Mouse (Mus musculus) liver, postnatal 0 days (tissue): ENCODE data around the gene Gpr55. TPM values are rescaled to one million over a fixed set of nuclear protein-coding genes. Genes with fewer than 3 reads are reported as not detected.

Experiments
- ATAC-seq: fragments of 200-750 bp; cut with Nextera tagmentation; 2 replicates; pipeline ENCODE4 v1.8.0; 2017; ENCODE audit warnings: mild to moderate bottlenecking, moderate library complexity
- DNase-seq: peaks from one replicate; pipeline ENCODE4 v3.0.0-alpha.2; 2016
- H3K27ac ChIP-seq: fragments of 300-500 bp; sonication (generic); 2 replicates; pipeline ENCODE4 v1.5.1; 2014; ENCODE audit warnings: antibody characterized with exemption, moderate library complexity, mild to moderate bottlenecking, low read depth
- H3K27me3 ChIP-seq: fragments of 300-500 bp; sonication (generic); 2 replicates; pipeline ENCODE4 v1.6.1; 2014; ENCODE audit warnings: low read length, control low read depth, mixed read lengths; ENCODE audit not compliant: insufficient read depth
- H3K36me3 ChIP-seq: fragments of 300-500 bp; sonication (generic); replicated peaks from 2 replicates; pipeline ENCODE4 v1.6.1; 2014; ENCODE audit warnings: mild to moderate bottlenecking, control low read depth, low read length, moderate library complexity, mixed read lengths; ENCODE audit not compliant: insufficient read depth
- H3K4me1 ChIP-seq: fragments of 300-500 bp; sonication (generic); 2 replicates; pipeline ENCODE4 v1.6.1; 2014; ENCODE audit warnings: antibody characterized with exemption, mild to moderate bottlenecking, control low read depth; ENCODE audit not compliant: insufficient read depth
- H3K4me2 ChIP-seq: fragments of 300-500 bp; sonication (generic); 2 replicates; pipeline ENCODE4 v1.6.1; 2014; ENCODE audit warnings: low read depth, mild to moderate bottlenecking, low read length, moderate library complexity, mixed read lengths
- H3K4me3 ChIP-seq: fragments of 300-500 bp; sonication (generic); 2 replicates; pipeline ENCODE4 v1.5.1; 2014; ENCODE audit warnings: low read depth, low read length
- H3K9ac ChIP-seq: fragments of 300-500 bp; sonication (generic); replicated peaks from 2 replicates; pipeline ENCODE4 v1.6.1; 2014; ENCODE audit warnings: mild to moderate bottlenecking, moderate library complexity
- H3K9me3 ChIP-seq: fragments of 300-500 bp; sonication (generic); 2 replicates; pipeline ENCODE4 v1.6.1; 2016; ENCODE audit warnings: mild to moderate bottlenecking, control low read depth, low read length, mixed read lengths
- CTCF ChIP-seq: sonication (generic); IDR thresholded peaks from 2 replicates; pipeline ENCODE4 v1.5.1; 2016; ENCODE audit warnings: antibody characterized with exemption, low read depth
- EP300 ChIP-seq: IDR thresholded peaks from 2 replicates; pipeline ENCODE4 v1.6.1; 2016; ENCODE audit warnings: antibody characterized with exemption, low read depth, mild to moderate bottlenecking
- WGBS: fragments of 180-500 bp; shearing (Covaris S2); extraction: QIAGEN DNeasy Blood & Tissue Kit; methylation state at CpG from one replicate; pipeline ENCODE4 v1.1.7; 2014; ENCODE audit not compliant: insufficient replicate concordance; 5-methylcytosine and 5-hydroxymethylcytosine counted together
- polyA plus RNA-seq: library from polyadenylated mRNA; unstranded; fragments of >200 nt; fragmentation: Nextera tagmentation; extraction: Ambion mirVana; gene quantifications from 2 replicates; pipeline ENCODE4 v1.2.1, GENCODE M21; 2015

Gpr55 gene
- polyA plus RNA-seq, 1 experiment from 2014 or later = 0.20 TPM

DNA sequence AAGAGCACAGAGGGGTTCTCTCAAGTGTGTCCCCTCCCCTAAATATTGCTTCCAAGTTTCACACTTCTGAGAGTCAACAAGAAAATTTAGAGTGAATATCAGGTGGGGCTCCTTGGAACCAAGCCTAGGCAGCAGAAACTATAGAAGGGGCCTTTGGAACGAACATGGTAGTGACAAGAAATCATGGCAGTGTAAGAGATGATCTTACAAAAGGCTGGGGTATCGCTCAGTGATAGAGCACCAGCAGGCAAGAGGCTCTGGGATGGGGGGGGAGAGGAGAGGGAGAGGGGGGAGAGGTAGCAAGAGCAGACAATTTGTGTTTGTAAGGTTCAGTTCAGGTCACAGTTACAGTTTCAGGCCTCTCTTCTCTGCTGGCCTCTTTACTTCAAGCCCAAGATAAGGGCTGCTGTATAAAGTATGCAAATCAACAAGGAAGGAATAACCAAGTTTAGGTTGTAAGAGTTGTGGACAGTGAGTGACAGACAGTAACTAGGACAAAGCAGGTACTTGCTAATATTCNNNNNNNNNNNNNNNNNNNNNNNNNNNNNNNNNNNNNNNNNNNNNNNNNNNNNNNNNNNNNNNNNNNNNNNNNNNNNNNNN, 11.6 kb downstream of the Gpr55 start:
- H3K4me3 ChIP-seq = no peak overlapping the region
- H3K27me3 ChIP-seq = no peaks in the 10 kb centered on the region
- H3K36me3 ChIP-seq = no peaks in the 10 kb centered on the region
- TF ChIP-seq CTCF = no peak
- TF ChIP-seq EP300 = no peak
- no peak overlapping the region for H3K27ac ChIP-seq
- H3K4me2 ChIP-seq = no peak overlapping the region
- H3K9me3 ChIP-seq = no peaks in the 10 kb centered on the region
- ATAC-seq (no peak), DNase-seq (no peak)
- peaks cover 3% of the 10 kb centered on the region; the same call in 1 of the 2 replicates for H3K4me1 ChIP-seq
- no peak overlapping the region for H3K9ac ChIP-seq
- 66% methylated on average over 2 of the region's 2 CpGs for WGBS

DNA sequence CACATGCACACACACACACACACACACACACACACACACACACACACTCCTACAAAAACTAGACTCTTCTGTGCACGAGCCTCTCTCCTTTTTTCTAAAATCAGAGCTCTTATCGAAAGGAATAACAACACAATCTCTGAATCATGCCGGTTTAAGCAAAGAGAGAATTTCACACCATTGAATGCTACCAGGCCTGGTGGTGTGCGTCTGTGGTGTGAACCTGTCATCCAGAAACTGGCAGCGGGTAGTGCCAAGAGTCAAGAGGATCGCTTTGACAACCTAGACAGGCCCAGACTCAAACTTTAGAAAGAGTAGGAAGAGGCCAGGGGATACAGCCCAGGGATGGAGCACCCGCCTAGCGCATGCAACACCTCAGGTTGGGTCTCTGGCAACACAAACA, 18.5 kb downstream of the Gpr55 start:
- no peaks in the 10 kb centered on the region for H3K4me1 ChIP-seq
- H3K9me3 ChIP-seq = no peaks in the 10 kb centered on the region
- no peak overlapping the region for H3K4me2 ChIP-seq
- 81% methylated on average over 8 of the region's 8 CpGs for WGBS
- no peaks in the 10 kb centered on the region for H3K36me3 ChIP-seq
- no peak for DNase-seq
- H3K9ac ChIP-seq = no peak overlapping the region
- no peak overlapping the region for H3K4me3 ChIP-seq
- H3K27ac ChIP-seq = no peak overlapping the region
- H3K27me3 ChIP-seq = no peaks in the 10 kb centered on the region
- no peak for ATAC-seq
- TF ChIP-seq CTCF = no peak
- no peak for TF ChIP-seq EP300

DNA sequence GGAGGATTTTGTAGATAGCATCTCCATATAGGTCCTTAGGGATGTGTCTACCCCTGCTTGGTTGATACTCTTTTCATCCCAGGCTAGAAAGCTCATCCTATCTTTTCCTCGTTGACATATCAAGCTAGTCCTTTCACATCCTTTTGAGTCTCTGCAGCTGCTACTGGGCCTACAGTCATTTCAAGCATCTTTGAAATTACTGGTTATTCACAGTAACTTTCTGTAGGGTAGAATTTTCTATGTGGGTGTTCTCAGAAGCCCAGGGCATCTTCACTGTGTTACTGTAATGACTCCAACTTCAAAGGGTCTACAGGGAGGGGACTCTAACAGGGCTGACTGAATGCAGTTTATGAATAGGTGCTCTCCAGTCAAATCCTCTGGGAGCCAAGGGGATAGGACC, 23.5 kb downstream of the Gpr55 start:
- TF ChIP-seq EP300 = no peak
- no peak for TF ChIP-seq CTCF
- 62% methylated on average over 1 of the region's 1 CpGs for WGBS
- DNase-seq (no peak), ATAC-seq (no peak)
- no peak overlapping the region for H3K4me2 ChIP-seq
- H3K9me3 ChIP-seq = no peaks in the 10 kb centered on the region
- no peak overlapping the region for H3K9ac ChIP-seq
- H3K27me3 ChIP-seq = no peaks in the 10 kb centered on the region
- no peaks in the 10 kb centered on the region for H3K36me3 ChIP-seq
- H3K4me3 ChIP-seq = no peak overlapping the region
- no peak overlapping the region for H3K27ac ChIP-seq
- peaks cover 9% of the 10 kb centered on the region for H3K4me1 ChIP-seq

DNA sequence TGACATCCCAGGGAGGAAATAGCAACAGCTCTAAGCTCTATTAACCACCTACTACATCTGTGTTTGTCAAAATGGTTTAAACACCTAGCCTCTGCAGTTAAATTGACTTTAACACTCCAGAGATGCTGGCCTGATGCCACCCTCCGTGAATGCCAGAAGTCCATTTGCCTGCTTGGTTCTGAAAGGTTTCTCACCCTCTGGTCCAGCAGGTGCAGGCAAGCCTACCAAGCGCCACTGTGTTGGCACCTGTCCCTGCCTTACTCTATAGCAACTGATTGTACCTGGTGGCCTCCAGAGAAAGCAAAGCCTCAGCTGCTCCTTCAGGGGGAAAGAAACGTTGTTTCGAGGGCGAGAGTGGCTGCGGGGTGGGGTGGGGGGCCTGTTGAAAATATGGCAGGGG, 24.5 kb downstream of the Gpr55 start:
- 79% methylated on average over 6 of the region's 6 CpGs for WGBS
- ATAC-seq = no peak

DNA sequence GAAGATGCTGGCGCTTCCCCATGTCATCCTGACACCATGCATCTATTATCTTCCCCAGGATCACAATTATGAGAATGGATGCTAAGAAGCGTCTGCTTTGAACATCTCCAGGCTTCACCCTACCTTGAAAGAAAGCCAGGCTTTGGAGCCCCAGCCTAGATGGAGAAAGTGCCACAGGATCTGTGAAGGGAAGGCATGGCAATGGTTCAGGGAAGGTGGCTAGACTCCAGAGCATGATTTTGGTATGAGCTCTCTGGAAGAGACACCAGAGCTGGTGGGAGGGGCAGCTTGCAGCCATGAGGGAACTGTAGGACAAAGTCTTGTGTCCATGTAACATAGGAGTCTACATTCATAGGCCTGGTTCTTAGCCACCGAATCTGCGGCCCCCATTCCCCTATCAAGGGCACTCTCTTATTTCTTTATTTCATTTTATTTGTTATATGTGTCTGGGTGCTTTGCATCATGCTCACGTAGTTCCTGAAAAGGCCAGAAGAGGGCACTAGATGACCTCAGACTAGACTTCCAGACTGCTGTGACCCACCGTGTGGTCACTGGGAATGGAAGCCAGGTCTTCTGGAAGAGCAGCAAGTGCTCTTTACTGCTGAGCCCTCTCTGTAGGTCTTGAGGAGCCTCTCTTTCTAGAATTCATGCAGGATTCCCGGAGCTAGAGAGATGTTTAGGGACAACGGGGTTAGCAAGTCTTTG, 25.5 kb downstream of the Gpr55 start:
- no peak overlapping the region for H3K4me2 ChIP-seq
- 42% methylated on average over 8 of the region's 8 CpGs for WGBS
- TF ChIP-seq EP300 (no peak), CTCF (peak; percentile 80)
- DNase-seq = peak; percentile 69
- H3K27me3 ChIP-seq = no peaks in the 10 kb centered on the region
- peak; percentile 46; the same call in 1 of the 2 replicates for ATAC-seq
- no peak overlapping the region for H3K27ac ChIP-seq
- no peaks in the 10 kb centered on the region for H3K36me3 ChIP-seq
- no peaks in the 10 kb centered on the region for H3K9me3 ChIP-seq
- H3K9ac ChIP-seq = no peak overlapping the region
- peaks cover 9% of the 10 kb centered on the region for H3K4me1 ChIP-seq
- no peak overlapping the region for H3K4me3 ChIP-seq

More for the DNA sequence above, 24.5 kb downstream of the Gpr55 start:
- no peak overlapping the region for H3K9ac ChIP-seq
- no peak overlapping the region for H3K27ac ChIP-seq
- TF ChIP-seq EP300 (no peak), CTCF (no peak)
- no peaks in the 10 kb centered on the region for H3K36me3 ChIP-seq
- H3K4me1 ChIP-seq = peaks cover 9% of the 10 kb centered on the region
- no peaks in the 10 kb centered on the region for H3K27me3 ChIP-seq
- H3K4me3 ChIP-seq = no peak overlapping the region
- H3K4me2 ChIP-seq = no peak overlapping the region
- DNase-seq = no peak
- H3K9me3 ChIP-seq = no peaks in the 10 kb centered on the region

DNA sequence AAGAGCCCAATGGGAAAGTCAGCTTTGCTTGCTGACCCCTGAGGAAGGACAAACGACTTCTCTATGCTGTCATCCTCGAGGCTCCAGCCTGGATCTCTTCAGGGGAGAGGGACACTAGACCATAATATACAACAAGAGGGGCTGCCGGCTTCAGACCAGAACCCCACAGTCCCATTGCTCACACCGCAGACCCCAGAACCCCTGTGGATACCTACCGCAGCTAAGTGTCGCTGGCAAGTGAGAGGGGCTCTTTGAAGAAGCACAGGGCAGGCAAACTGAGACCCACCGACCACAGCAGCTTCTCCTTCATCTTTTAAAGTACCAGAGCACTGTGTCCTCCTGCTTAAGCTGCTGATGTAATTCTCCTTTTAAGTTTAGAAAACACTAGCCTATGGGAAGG, 26.2 kb downstream of the Gpr55 start:
- ATAC-seq = no peak
- Histone ChIP-seq H3K27me3 (no peaks in the 10 kb centered on the region), H3K4me3 (no peak overlapping the region), H3K4me2 (no peak overlapping the region), H3K4me1 (peaks cover 9% of the 10 kb centered on the region), H3K9me3 (no peaks in the 10 kb centered on the region), H3K36me3 (no peaks in the 10 kb centered on the region), H3K27ac (no peak overlapping the region), H3K9ac (no peak overlapping the region)
- DNase-seq = no peak
- 30% methylated on average over 7 of the region's 7 CpGs for WGBS
- no peak for TF ChIP-seq CTCF
- no peak for TF ChIP-seq EP300
